In the genomic region with DNA sequence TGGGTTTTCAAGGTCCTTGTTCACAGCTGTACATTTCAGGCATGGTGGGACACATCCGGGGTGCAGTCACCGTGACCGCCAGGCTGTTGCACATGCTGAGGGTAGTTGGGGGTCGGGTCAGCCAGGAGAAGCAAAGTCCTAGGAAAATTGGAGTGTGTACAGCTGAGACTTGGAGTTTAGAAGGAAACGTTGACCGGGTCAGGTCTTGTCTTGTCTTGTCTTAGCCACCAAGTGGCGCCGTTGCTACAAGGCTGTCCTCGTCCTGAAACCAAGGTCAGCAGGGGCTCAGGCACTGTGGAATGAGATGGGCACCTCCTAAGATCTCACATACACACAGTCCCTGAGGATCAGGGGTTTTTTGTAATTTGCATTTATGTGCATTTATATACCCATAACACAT, we compare ENCODE assay signal across 8 mouse cellular contexts. TPM values are rescaled to one million over a fixed set of nuclear protein-coding genes. Genes with fewer than 3 reads are reported as not detected.
DNase-seq lines count a peak whose midpoint lies in the region; ATAC-seq and TF ChIP-seq lines count a peak whose summit lies in the region.

No protein-coding gene starts in this region.

- H3K27me3 ChIP-seq in midbrain, embryonic 11.5 days (ENCODE audit: control insufficient read depth, insufficient read depth, low read length), result no peaks in the 10 kb centered on the region
- H3K27me3 ChIP-seq in stomach, postnatal 0 days (ENCODE audit: control insufficient read depth, insufficient read depth, low read length), result no peaks in the 10 kb centered on the region

- no peaks in the 10 kb centered on the region for H3K36me3 ChIP-seq in midbrain, embryonic 11.5 days (ENCODE audit: control insufficient read depth, insufficient read depth, low read length)
- H3K36me3 ChIP-seq in stomach, postnatal 0 days (ENCODE audit: control insufficient read depth, insufficient read depth, low read length), result no peaks in the 10 kb centered on the region

- TF ChIP-seq POLR2A in bone marrow, adult 2 months (IDR thresholded peaks at IDR 0.05; ENCODE audit: borderline replicate concordance, control insufficient read depth, low read depth, low read length), result no peak
- no peak for TF ChIP-seq POLR2A in embryonic fibroblast, embryonic 13.5 days (IDR thresholded peaks at IDR 0.05; ENCODE audit: low read depth, low read length)

- H3K9ac ChIP-seq in midbrain, embryonic 11.5 days (ENCODE audit: low read length), result no peak overlapping the region
- no peak overlapping the region for H3K9ac ChIP-seq in stomach, postnatal 0 days (ENCODE audit: low read length)

- no peak overlapping the region for H3K27ac ChIP-seq in bone marrow, adult 2 months (ENCODE audit: control insufficient read depth, insufficient read depth, low read depth, low read length, poor library complexity)
- H3K27ac ChIP-seq in embryonic fibroblast, embryonic 13.5 days (ENCODE audit: insufficient read depth, low read length), result no peak overlapping the region
- no peak overlapping the region for H3K27ac ChIP-seq in midbrain, embryonic 11.5 days (ENCODE audit: low read depth, low read length)
- H3K27ac ChIP-seq in stomach, postnatal 0 days (replicated peaks), result no peak overlapping the region

- TF ChIP-seq EP300 in stomach, postnatal 0 days (optimal IDR thresholded peaks at IDR 0.05), result no peak

- no peaks in the 10 kb centered on the region for H3K4me1 ChIP-seq in bone marrow, adult 2 months (ENCODE audit: control insufficient read depth, insufficient read depth, low read length)
- H3K4me1 ChIP-seq in embryonic fibroblast, embryonic 13.5 days (ENCODE audit: control insufficient read depth, insufficient read depth, low read length), result no peaks in the 10 kb centered on the region
- no peaks in the 10 kb centered on the region for H3K4me1 ChIP-seq in midbrain, embryonic 11.5 days (ENCODE audit: control insufficient read depth, insufficient read depth, low read length)
- H3K4me1 ChIP-seq in stomach, postnatal 0 days (replicated peaks; ENCODE audit: control insufficient read depth, insufficient read depth), result no peaks in the 10 kb centered on the region

- intact Hi-C loops in heart, postnatal 36 days (cut with DNase I), result loop anchor here (1.0 to 5.0 kb wide), 2 partner anchors 335 to 376 kb away; no protein-coding TSS in a partner anchor

- H3K9me3 ChIP-seq in midbrain, embryonic 11.5 days (ENCODE audit: control insufficient read depth, low read length), result no peaks in the 10 kb centered on the region
- H3K9me3 ChIP-seq in stomach, postnatal 0 days (ENCODE audit: control insufficient read depth, low read length), result no peaks in the 10 kb centered on the region

- no peak overlapping the region for H3K4me3 ChIP-seq in bone marrow, adult 2 months (replicated peaks; ENCODE audit: control insufficient read depth, low read depth, low read length)
- H3K4me3 ChIP-seq in embryonic fibroblast, embryonic 13.5 days (ENCODE audit: insufficient read depth, low read length), result no peak overlapping the region
- H3K4me3 ChIP-seq in midbrain, embryonic 11.5 days (ENCODE audit: low read depth, low read length), result no peak overlapping the region
- H3K4me3 ChIP-seq in stomach, postnatal 0 days (ENCODE audit: low read depth, low read length), result no peak overlapping the region

- no peak overlapping the region for H3K4me2 ChIP-seq in midbrain, embryonic 11.5 days
- no peak overlapping the region for H3K4me2 ChIP-seq in stomach, postnatal 0 days (replicated peaks; ENCODE audit: low read depth)

- peak; percentile 41 for DNase-seq in layer of hippocampus, adult 11-12 months (ENCODE audit: low spot score)
- no peak for DNase-seq in layer of hippocampus, adult 9-10 months (ENCODE audit: low spot score)
- peak; percentile 29 to 48 for DNase-seq in heart, postnatal 36 days
- DNase-seq in layer of hippocampus, postnatal 10 days (ENCODE audit: low spot score in 2 of 2), result peak; percentile 36 to 53
- DNase-seq in midbrain, embryonic 11.5 days (ENCODE audit: low spot score, missing footprints), result no peak
- DNase-seq in stomach, postnatal 0 days (ENCODE audit: low spot score), result peak; percentile 55

- ATAC-seq in midbrain, embryonic 11.5 days (ENCODE audit: low FRiP score), result peak; percentile 62
- no peak for ATAC-seq in stomach, postnatal 0 days (ENCODE audit: low FRiP score, low TSS enrichment)

- 6% methylated on average over 9 of the region's 9 CpGs for WGBS in bone marrow, adult 2 months
- 5% methylated on average over 9 of the region's 9 CpGs for WGBS in midbrain, embryonic 11.5 days
- WGBS in stomach, postnatal 0 days, result 6% methylated on average over 9 of the region's 9 CpGs

- peak; percentile 70 for TF ChIP-seq CTCF in bone marrow, adult 2 months (IDR thresholded peaks at IDR 0.05; ENCODE audit: control insufficient read depth, insufficient read depth, low read length)
- TF ChIP-seq CTCF in embryonic fibroblast, embryonic 13.5 days (IDR thresholded peaks at IDR 0.05; ENCODE audit: borderline replicate concordance, insufficient read depth, low read length), result peak; percentile 98
- TF ChIP-seq CTCF in stomach, postnatal 0 days (IDR thresholded peaks at IDR 0.05; ENCODE audit: low read depth), result peak; percentile 90

RNA-seq across cellular contexts. Expression of gene Cdk15, which starts 9.1 kb away (rescaled TPM):
- not detected in 2 replicates for polyA plus RNA-seq in bone marrow, adult 2 months (2011; ENCODE audit: insufficient read depth, insufficient read length, low replicate concordance, missing spikeins)
- polyA plus RNA-seq in embryonic fibroblast, embryonic 13.5 days (2011; ENCODE audit: insufficient read length, low read depth, missing spikeins), result 0.74 and 0.94 TPM in 2 replicates
- total RNA-seq in heart, postnatal 36 days (2021), result not detected
- total RNA-seq in layer of hippocampus, postnatal 10 days (2021), result 1 to 10 TPM in 1 of 2 experiments, under 1 TPM in 1; 0.62 to 1.3 TPM
- polyA plus RNA-seq in midbrain, embryonic 11.5 days (2014; fragmentation: Nextera tagmentation; extraction: Ambion mirVana), result 0.52 and 0.70 TPM in 2 replicates
- polyA plus RNA-seq in stomach, postnatal 0 days (2015; fragmentation: Nextera tagmentation; extraction: Ambion mirVana), result 0.31 and 0.49 TPM in 2 replicates

RNA-seq across cellular contexts. Expression of gene Als2, which starts 10.6 kb away (rescaled TPM):
- polyA plus RNA-seq in bone marrow, adult 2 months (2011; ENCODE audit: insufficient read depth, insufficient read length, low replicate concordance, missing spikeins), result 2.1 and 8.0 TPM in 2 replicates
- 9.3 TPM in 2 replicates for polyA plus RNA-seq in embryonic fibroblast, embryonic 13.5 days (2011; ENCODE audit: insufficient read length, low read depth, missing spikeins)
- total RNA-seq in heart, postnatal 36 days (2021), result 10 to 100 TPM; 10.1 to 10.7 TPM
- 10 to 100 TPM; 43.2 to 45.5 TPM for total RNA-seq in layer of hippocampus, postnatal 10 days (2021)
- polyA plus RNA-seq in midbrain, embryonic 11.5 days (2014; fragmentation: Nextera tagmentation; extraction: Ambion mirVana), result 16.2 and 17.1 TPM in 2 replicates
- 3.4 and 3.6 TPM in 2 replicates for polyA plus RNA-seq in stomach, postnatal 0 days (2015; fragmentation: Nextera tagmentation; extraction: Ambion mirVana)

Comparison
In these comparisons a context has a peak if more than half of its experiments do, and no peak if none do; other contexts are left out.
1. DNase-seq: peak in layer of hippocampus, adult 11-12 months (single experiment), heart, postnatal 36 days (2 of 2), layer of hippocampus, postnatal 10 days (2 of 2) and stomach, postnatal 0 days (single experiment); none in layer of hippocampus, adult 9-10 months (single experiment) and midbrain, embryonic 11.5 days (single experiment).
2. Peak in every context shown above with its lines, with median percentiles within 50 percentile points of each other: CTCF ChIP-seq.